Mouse (Mus musculus): ENCODE measurements around the gene Myl6.

Myl6 gene

GRCm38 (mm10) chr10:128490232-128490631 is 3.7 kb downstream of the Myl6 start:
- in situ Hi-C loops (cut with MboI, MseI) = loop anchor here (10.0 kb wide), 1 partner anchor 815 kb away; no protein-coding TSS in a partner anchor

GRCm38 (mm10) chr10:128489785-128490184 is 4.2 kb downstream of the Myl6 start:
- in situ Hi-C loops (cut with MboI, MseI) = loop anchor here (10.0 kb wide), 1 partner anchor 815 kb away; no protein-coding TSS in a partner anchor

GRCm38 (mm10) chr10:128489380-128489779 is 4.6 kb downstream of the Myl6 start:
- in situ Hi-C loops (cut with MboI, MseI) = no loop called here

GRCm38 (mm10) chr10:128488776-128489175 is 5.2 kb downstream of the Myl6 start:
- in situ Hi-C loops (cut with MboI, MseI) = no loop called here

GRCm38 (mm10) chr10:128487861-128488712 is 5.9 kb downstream of the Myl6 start:
- in situ Hi-C loops (cut with MboI, MseI) = no loop called here

GRCm38 (mm10) chr10:128486370-128486769 is 7.6 kb downstream of the Myl6 start:
- in situ Hi-C loops (cut with MboI, MseI) = no loop called here

- in situ Hi-C loops (cut with MboI, MseI) = no loop called here
These were observed 19.6 kb downstream of the Myl6 start for GRCm38 (mm10) chr10:128474366-128474765.

- in situ Hi-C loops (cut with MboI, MseI) = no loop called here
These were observed 33.7 kb downstream of the Myl6 start for GRCm38 (mm10) chr10:128460270-128460630.

- in situ Hi-C loops (cut with MboI, MseI) = loop anchor here (5.0 kb wide), 1 partner anchor 92 kb away; the partner anchor contains the start of gene Coq10a
These were observed 34.3 kb downstream of the Myl6 start for GRCm38 (mm10) chr10:128459409-128460269.

GRCm38 (mm10) chr10:128458719-128459408 is 35.1 kb downstream of the Myl6 start, which contains the start of gene Smarcc2:
TSS of gene Smarcc2 (plus strand) at chr10:128459248.
- in situ Hi-C loops (cut with MboI, MseI) = loop anchor here (5.0 kb wide), 1 partner anchor 92 kb away; the partner anchor contains the start of gene Coq10a

GRCm38 (mm10) chr10:128458348-128458718 is 35.6 kb downstream of the Myl6 start:
- in situ Hi-C loops (cut with MboI, MseI) = loop anchor here (5.0 kb wide), 1 partner anchor 91 kb away; the partner anchor contains the start of gene Coq10a

GRCm38 (mm10) chr10:128457676-128458075 is 36.3 kb downstream of the Myl6 start:
- in situ Hi-C loops (cut with MboI, MseI) = loop anchor here (5.0 kb wide), 1 partner anchor 90 kb away; the partner anchor contains the start of gene Coq10a

GRCm38 (mm10) chr10:128455280-128455679 is 38.7 kb downstream of the Myl6 start:
- in situ Hi-C loops (cut with MboI, MseI) = loop anchor here (5.0 kb wide), 1 partner anchor 88 kb away; the partner anchor contains the start of gene Coq10a

GRCm38 (mm10) chr10:128454471-128454870 is 39.5 kb downstream of the Myl6 start:
- in situ Hi-C loops (cut with MboI, MseI) = no loop called here

GRCm38 (mm10) chr10:128451014-128451413 is 42.9 kb downstream of the Myl6 start:
- in situ Hi-C loops (cut with MboI, MseI) = no loop called here

GRCm38 (mm10) chr10:128445407-128445806 is 48.5 kb downstream of the Myl6 start:
- in situ Hi-C loops (cut with MboI, MseI) = loop anchor here (5.0 kb wide), 1 partner anchor 38 kb away; no protein-coding TSS in a partner anchor

- in situ Hi-C loops (cut with MboI, MseI) = no loop called here
These were observed 49.6 kb downstream of the Myl6 start for GRCm38 (mm10) chr10:128444354-128444753.

GRCm38 (mm10) chr10:128442718-128443117 is 51.2 kb downstream of the Myl6 start:
- in situ Hi-C loops (cut with MboI, MseI) = no loop called here

GRCm38 (mm10) chr10:128441324-128442119 is 52.4 kb downstream of the Myl6 start:
- in situ Hi-C loops (cut with MboI, MseI) = no loop called here
